Mouse (Mus musculus): ENCODE results near the gene Luzp1.

Gene Luzp1

GRCm38 (mm10) chr4:136469371-136469903 lies at the start of gene Luzp1:
Luzp1 (plus strand) TSS chr4:136469761.
- DNase-seq (ENCODE audit: low spot score in 2 of 2): peak; percentile 89 to 95

- DNase-seq (ENCODE audit: low spot score in 2 of 2): no peak
Observed at GRCm38 (mm10) chr4:136423224-136423623, 46.3 kb upstream of the Luzp1 start, which contains the start of gene Htr1d. Htr1d (plus strand) TSS chr4:136423524.

- DNase-seq (ENCODE audit: low spot score in 2 of 2): no peak
Observed at GRCm38 (mm10) chr4:136424120-136424999, 45.2 kb upstream of the Luzp1 start.

- no peak for DNase-seq (ENCODE audit: low spot score in 2 of 2)
Observed at GRCm38 (mm10) chr4:136425000-136425288, 44.6 kb upstream of the Luzp1 start.

- DNase-seq (ENCODE audit: low spot score in 2 of 2): no peak
Observed at GRCm38 (mm10) chr4:136430609-136431375, 38.8 kb upstream of the Luzp1 start.

- peak; percentile 48 to 52 for DNase-seq (ENCODE audit: low spot score in 2 of 2)
Observed at GRCm38 (mm10) chr4:136431376-136431693, 38.2 kb upstream of the Luzp1 start.

GRCm38 (mm10) chr4:136434029-136434428 lies 35.5 kb upstream of the Luzp1 start:
- DNase-seq (ENCODE audit: low spot score in 2 of 2): no peak

GRCm38 (mm10) chr4:136439106-136439505 lies 30.5 kb upstream of the Luzp1 start:
- no peak for DNase-seq (ENCODE audit: low spot score in 2 of 2)

GRCm38 (mm10) chr4:136441354-136442043 lies 28.1 kb upstream of the Luzp1 start:
- no peak for DNase-seq (ENCODE audit: low spot score in 2 of 2)

GRCm38 (mm10) chr4:136444561-136444960 lies 25.0 kb upstream of the Luzp1 start:
- no peak for DNase-seq (ENCODE audit: low spot score in 2 of 2)

GRCm38 (mm10) chr4:136449795-136450194 lies 19.8 kb upstream of the Luzp1 start:
- no peak for DNase-seq (ENCODE audit: low spot score in 2 of 2)

GRCm38 (mm10) chr4:136450271-136450670 lies 19.3 kb upstream of the Luzp1 start:
- no peak for DNase-seq (ENCODE audit: low spot score in 2 of 2)

GRCm38 (mm10) chr4:136451564-136451963 lies 18.0 kb upstream of the Luzp1 start:
- DNase-seq (ENCODE audit: low spot score in 2 of 2): no peak

GRCm38 (mm10) chr4:136452286-136452685 lies 17.3 kb upstream of the Luzp1 start:
- no peak for DNase-seq (ENCODE audit: low spot score in 2 of 2)

GRCm38 (mm10) chr4:136452792-136453191 lies 16.8 kb upstream of the Luzp1 start:
- no peak for DNase-seq (ENCODE audit: low spot score in 2 of 2)

- peak; percentile 85 to 86 for DNase-seq (ENCODE audit: low spot score in 2 of 2)
Observed at GRCm38 (mm10) chr4:136454850-136455260, 14.7 kb upstream of the Luzp1 start.

GRCm38 (mm10) chr4:136456516-136457218 lies 12.9 kb upstream of the Luzp1 start:
- DNase-seq (ENCODE audit: low spot score in 2 of 2): no peak

- no peak for DNase-seq (ENCODE audit: low spot score in 2 of 2)
Observed at GRCm38 (mm10) chr4:136458276-136458675, 11.3 kb upstream of the Luzp1 start.

GRCm38 (mm10) chr4:136459210-136459609 lies 10.4 kb upstream of the Luzp1 start:
- no peak for DNase-seq (ENCODE audit: low spot score in 2 of 2)

- no peak for DNase-seq (ENCODE audit: low spot score in 2 of 2)
Observed at GRCm38 (mm10) chr4:136461206-136461605, 8.4 kb upstream of the Luzp1 start.

- DNase-seq (ENCODE audit: low spot score in 2 of 2): peak in 1 of 2 experiments; percentile 40
Observed at GRCm38 (mm10) chr4:136461761-136462085, 7.8 kb upstream of the Luzp1 start.
